Mouse (Mus musculus): ENCODE data around the gene Sept1.

Gene Sept1

GRCm38 (mm10) chr7:127218670-127219069, 14.3 kb downstream of the Sept1 start:
- DNase-seq (ENCODE audit: low read depth, low spot score), result no peak

GRCm38 (mm10) chr7:127217901-127218642, 14.9 kb downstream of the Sept1 start:
- DNase-seq (ENCODE audit: low read depth, low spot score), result no peak

- DNase-seq (ENCODE audit: low read depth, low spot score), result peak; percentile 47
Observed at GRCm38 (mm10) chr7:127217475-127217874, 15.5 kb downstream of the Sept1 start.

- peak; percentile 39 for DNase-seq (ENCODE audit: low read depth, low spot score)
Observed at GRCm38 (mm10) chr7:127216307-127216706, 16.6 kb downstream of the Sept1 start.

GRCm38 (mm10) chr7:127214981-127215871, 17.7 kb downstream of the Sept1 start:
- peak; percentile 94 for DNase-seq (ENCODE audit: low read depth, low spot score)

GRCm38 (mm10) chr7:127214521-127214920, 18.4 kb downstream of the Sept1 start:
- peak; percentile 31 for DNase-seq (ENCODE audit: low read depth, low spot score)

- no peak for DNase-seq (ENCODE audit: low read depth, low spot score)
Observed at GRCm38 (mm10) chr7:127213930-127214329, 19.0 kb downstream of the Sept1 start.

- DNase-seq (ENCODE audit: low read depth, low spot score), result peak; percentile 84
Observed at GRCm38 (mm10) chr7:127213485-127213884, 19.4 kb downstream of the Sept1 start.

- DNase-seq (ENCODE audit: low read depth, low spot score), result peak; percentile 95
Observed at GRCm38 (mm10) chr7:127212432-127213250, 20.3 kb downstream of the Sept1 start.

GRCm38 (mm10) chr7:127211014-127211745, 21.8 kb downstream of the Sept1 start:
- DNase-seq (ENCODE audit: low read depth, low spot score), result no peak

GRCm38 (mm10) chr7:127210266-127210665, 22.7 kb downstream of the Sept1 start:
- no peak for DNase-seq (ENCODE audit: low read depth, low spot score)

- DNase-seq (ENCODE audit: low read depth, low spot score), result no peak
Observed at GRCm38 (mm10) chr7:127209851-127210250, 23.1 kb downstream of the Sept1 start.

- DNase-seq (ENCODE audit: low read depth, low spot score), result peak; percentile 99
Observed at GRCm38 (mm10) chr7:127208553-127209438, 24.1 kb downstream of the Sept1 start, which contains the start of gene Mylpf. TSS of gene Mylpf (plus strand) at chr7:127208890.

GRCm38 (mm10) chr7:127208295-127208552, 24.7 kb downstream of the Sept1 start, which contains the start of gene Tbc1d10b:
TSS of gene Tbc1d10b (minus strand) at chr7:127208468.
- no peak for DNase-seq (ENCODE audit: low read depth, low spot score)

- no peak for DNase-seq (ENCODE audit: low read depth, low spot score)
Observed at GRCm38 (mm10) chr7:127207374-127208294, 25.3 kb downstream of the Sept1 start.

- DNase-seq (ENCODE audit: low read depth, low spot score), result peak; percentile 38
Observed at GRCm38 (mm10) chr7:127206606-127207005, 26.3 kb downstream of the Sept1 start.

- peak; percentile 39 for DNase-seq (ENCODE audit: low read depth, low spot score)
Observed at GRCm38 (mm10) chr7:127196484-127196883, 36.4 kb downstream of the Sept1 start.

GRCm38 (mm10) chr7:127195544-127196295, 37.2 kb downstream of the Sept1 start, which contains the start of gene Cd2bp2:
TSS of gene Cd2bp2 (minus strand) at chr7:127196050.
- DNase-seq (ENCODE audit: low read depth, low spot score), result peak; percentile 99
